Mouse (Mus musculus) cortical plate, adult 2 months (tissue): ENCODE data around the gene Lamc3.

ENCODE experiments used
- CTCF ChIP-seq: fragments of 200-500 bp; IDR thresholded peaks from 2 replicates; pipeline ENCODE4 v1.5.1; 2011; ENCODE audit warnings: mild to moderate bottlenecking, control low read depth, low read length; ENCODE audit not compliant: insufficient read depth; ENCODE audit errors: extremely low read depth
- POLR2A ChIP-seq: fragments of 200-500 bp; IDR thresholded peaks from 2 replicates; pipeline ENCODE4 v1.6.1; 2011; ENCODE audit warnings: mild to moderate bottlenecking, low read length, control low read depth; ENCODE audit not compliant: insufficient read depth; ENCODE audit errors: extremely low read depth

GRCm38 (mm10) chr2:31901659-31902362 is 14.7 kb downstream of the Lamc3 start:
- no peak for TF ChIP-seq CTCF
- TF ChIP-seq POLR2A, result no peak
